Mouse (Mus musculus): Measurements from ENCODE around the gene Rps27l. TPM values are rescaled to one million over a fixed set of nuclear protein-coding genes. Genes with fewer than 3 reads are reported as not detected.

Rps27l gene
- polyA plus RNA-seq, 1 experiment from 2014 or later, result 845 TPM

DNA sequence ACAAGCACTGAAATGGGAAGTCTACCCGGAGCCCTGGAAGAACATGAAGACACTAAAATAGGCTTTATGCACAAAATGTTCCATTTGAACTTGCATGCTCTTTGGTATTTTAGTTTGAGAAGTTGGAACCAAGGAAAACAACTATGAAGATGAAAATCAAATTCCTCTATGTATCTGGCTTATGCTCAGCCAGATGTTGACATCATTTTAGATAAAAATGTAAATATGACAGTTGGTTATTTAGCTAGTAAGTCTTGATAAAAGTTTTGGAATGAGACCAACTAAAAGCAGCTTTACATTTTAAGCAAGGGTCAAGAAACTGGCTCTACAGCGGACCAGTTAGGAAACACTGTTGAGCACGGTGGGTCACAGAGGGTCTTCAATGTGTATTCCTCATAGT lies 31.3 kb upstream of the Rps27l start:
- Histone ChIP-seq H3K4me1 (peaks cover 45% of the 10 kb centered on the region), H3K9me3 (no peaks in the 10 kb centered on the region), H3K36me3 (replicated peaks) (peaks cover 36% of the 10 kb centered on the region), H3K27me3 (ENCODE audit: poor library complexity, severe bottlenecking) (no peaks in the 10 kb centered on the region), H3K4me3 (no peak overlapping the region), H3K27ac (no peak overlapping the region)
- 95% methylated on average over 3 of the region's 3 CpGs for WGBS
- DNase-seq (ENCODE audit: extremely low spot score, low spot score), result no peak

DNA sequence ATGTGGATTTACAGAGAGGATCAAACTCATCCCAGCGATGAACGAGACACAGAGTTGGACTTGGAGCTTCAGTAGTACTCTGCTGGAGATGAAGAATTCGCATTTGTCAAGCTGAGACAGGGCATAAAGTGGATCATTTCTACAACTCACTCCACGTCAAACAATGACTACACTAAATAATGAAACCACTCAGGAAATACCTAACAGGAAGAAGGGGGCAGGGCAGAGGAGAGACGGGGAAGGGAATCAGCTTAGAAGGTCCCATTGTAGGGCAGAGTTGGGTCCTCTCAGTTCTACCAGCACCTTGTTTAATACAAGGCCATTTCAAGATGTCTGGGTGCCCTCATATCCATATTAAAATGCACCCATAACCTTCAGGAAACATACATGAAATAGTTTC lies 30.5 kb upstream of the Rps27l start:
- peaks cover 50% of the 10 kb centered on the region for H3K4me1 ChIP-seq
- 87% methylated on average over 5 of the region's 5 CpGs for WGBS
- no peak overlapping the region for H3K4me3 ChIP-seq
- H3K9me3 ChIP-seq, result no peaks in the 10 kb centered on the region
- no peaks in the 10 kb centered on the region for H3K27me3 ChIP-seq (ENCODE audit: poor library complexity, severe bottlenecking)
- H3K27ac ChIP-seq, result no peak overlapping the region
- DNase-seq (ENCODE audit: extremely low spot score, low spot score), result no peak
- peaks cover 34% of the 10 kb centered on the region for H3K36me3 ChIP-seq (replicated peaks)

GRCm38 (mm10) chr9:66915869-66916785 lies 29.8 kb upstream of the Rps27l start:
- Histone ChIP-seq H3K27ac (no peak overlapping the region), H3K9me3 (no peaks in the 10 kb centered on the region), H3K36me3 (replicated peaks) (peaks cover 30% of the 10 kb centered on the region), H3K4me1 (peaks cover 56% of the 10 kb centered on the region), H3K27me3 (ENCODE audit: poor library complexity, severe bottlenecking) (peaks cover 5% of the 10 kb centered on the region), H3K4me3 (no peak overlapping the region)
- no peak for DNase-seq (ENCODE audit: extremely low spot score, low spot score)
- WGBS, result 90% methylated on average over 9 of the region's 9 CpGs

- DNase-seq (ENCODE audit: extremely low spot score, low spot score), result no peak
- peaks cover 6% of the 10 kb centered on the region for H3K27me3 ChIP-seq (ENCODE audit: poor library complexity, severe bottlenecking)
- 91% methylated on average over 8 of the region's 8 CpGs for WGBS
- H3K9me3 ChIP-seq, result no peaks in the 10 kb centered on the region
- no peak overlapping the region for H3K4me3 ChIP-seq
- peaks cover 45% of the 10 kb centered on the region for H3K4me1 ChIP-seq
- H3K27ac ChIP-seq, result no peak overlapping the region
- peaks cover 30% of the 10 kb centered on the region for H3K36me3 ChIP-seq (replicated peaks)
Measured at GRCm38 (mm10) chr9:66917216-66917891, 28.5 kb upstream of the Rps27l start.

- Histone ChIP-seq H3K27me3 (ENCODE audit: poor library complexity, severe bottlenecking) (peaks cover 6% of the 10 kb centered on the region), H3K4me3 (peak overlapping the region; percentile 95), H3K36me3 (replicated peaks) (peaks cover 28% of the 10 kb centered on the region), H3K4me1 (peaks cover 41% of the 10 kb centered on the region), H3K27ac (no peak overlapping the region), H3K9me3 (no peaks in the 10 kb centered on the region)
- DNase-seq (ENCODE audit: extremely low spot score, low spot score), result no peak
- WGBS, result 70% methylated on average over 1 of the region's 1 CpGs
Measured at GRCm38 (mm10) chr9:66917892-66918255, 28.0 kb upstream of the Rps27l start.

GRCm38 (mm10) chr9:66918672-66919330 lies 27.1 kb upstream of the Rps27l start:
- Histone ChIP-seq H3K4me3 (peak overlapping the region; percentile 95), H3K9me3 (no peaks in the 10 kb centered on the region), H3K4me1 (peaks cover 38% of the 10 kb centered on the region), H3K36me3 (replicated peaks) (peaks cover 19% of the 10 kb centered on the region), H3K27ac (peak overlapping the region; percentile 95), H3K27me3 (ENCODE audit: poor library complexity, severe bottlenecking) (peaks cover 6% of the 10 kb centered on the region)
- DNase-seq (ENCODE audit: extremely low spot score, low spot score), result peak; percentile 21
- 3% methylated on average over 27 of the region's 27 CpGs for WGBS

DNA sequence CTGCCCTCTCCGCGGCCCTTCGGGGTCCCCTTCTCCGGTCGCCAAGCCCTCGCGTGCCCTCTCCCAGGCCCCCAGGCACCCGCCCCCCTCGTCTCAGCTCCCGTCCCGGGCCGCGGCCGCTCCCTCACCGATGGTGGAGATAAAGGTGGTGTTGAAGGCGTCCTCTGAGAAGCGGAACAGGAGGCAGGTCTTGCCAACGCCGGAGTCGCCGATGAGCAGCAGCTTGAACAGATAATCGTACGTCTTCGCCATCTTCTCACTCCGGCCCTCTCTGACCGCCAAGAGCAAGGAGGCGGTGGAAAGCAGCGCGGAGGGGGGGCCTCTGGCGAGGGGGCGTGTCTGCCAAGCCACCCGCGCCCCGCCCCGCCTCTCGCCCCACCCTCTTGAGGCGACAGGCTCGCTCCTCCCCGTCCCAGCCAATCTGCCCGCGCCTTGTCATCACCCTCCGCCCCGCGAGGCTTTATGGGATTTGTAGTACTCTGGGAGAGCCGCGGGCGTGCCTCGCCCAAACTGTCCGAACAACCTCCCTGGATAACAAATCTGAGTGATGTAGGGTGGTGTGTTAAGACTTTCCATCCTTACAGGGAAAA lies 26.4 kb upstream of the Rps27l start, which contains the start of gene Rab8b:
TSS of gene Rab8b (minus strand) at position 306 of the 590 bp plus-strand sequence.
- DNase-seq (ENCODE audit: extremely low spot score, low spot score), result peak; percentile 99
- peak within 1 kb of the TSS; percentile 95 for H3K4me3 ChIP-seq
- H3K27me3 ChIP-seq (ENCODE audit: poor library complexity, severe bottlenecking), result peaks cover 6% of the 10 kb centered on the region
- H3K9me3 ChIP-seq, result no peaks in the 10 kb centered on the region
- under 1% methylated on average over 49 of the region's 49 CpGs for WGBS
- peaks cover 19% of the 10 kb centered on the region for H3K36me3 ChIP-seq (replicated peaks)
- H3K4me1 ChIP-seq, result peaks cover 32% of the 10 kb centered on the region
- H3K27ac ChIP-seq, result peak within 1 kb of the TSS; percentile 95

DNA sequence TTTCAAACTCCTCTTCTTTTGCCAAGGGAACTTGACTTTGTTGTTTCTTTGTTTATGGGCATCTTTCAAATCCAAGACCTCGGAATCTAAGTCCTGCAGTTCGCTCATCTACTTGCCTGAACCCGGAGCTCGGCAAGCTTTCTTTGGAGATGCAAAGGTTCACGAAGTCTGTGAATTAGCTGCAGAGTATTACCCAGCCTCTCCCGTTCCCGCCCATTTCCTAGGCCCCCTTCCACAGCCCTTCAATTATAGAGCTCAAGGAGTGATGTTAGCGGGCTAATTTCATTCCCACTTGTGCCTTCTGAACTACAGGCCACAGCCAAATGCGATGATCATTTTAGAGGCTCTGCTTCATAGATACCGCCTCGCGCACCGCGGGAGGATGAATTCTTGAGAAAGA lies 25.9 kb upstream of the Rps27l start:
- peak overlapping the region; percentile 95 for H3K4me3 ChIP-seq
- under 1% methylated on average over 14 of the region's 14 CpGs for WGBS
- H3K9me3 ChIP-seq, result no peaks in the 10 kb centered on the region
- peaks cover 6% of the 10 kb centered on the region for H3K27me3 ChIP-seq (ENCODE audit: poor library complexity, severe bottlenecking)
- no peak for DNase-seq (ENCODE audit: extremely low spot score, low spot score)
- H3K4me1 ChIP-seq, result peaks cover 32% of the 10 kb centered on the region
- H3K27ac ChIP-seq, result peak overlapping the region; percentile 95
- peaks cover 17% of the 10 kb centered on the region for H3K36me3 ChIP-seq (replicated peaks)

DNA sequence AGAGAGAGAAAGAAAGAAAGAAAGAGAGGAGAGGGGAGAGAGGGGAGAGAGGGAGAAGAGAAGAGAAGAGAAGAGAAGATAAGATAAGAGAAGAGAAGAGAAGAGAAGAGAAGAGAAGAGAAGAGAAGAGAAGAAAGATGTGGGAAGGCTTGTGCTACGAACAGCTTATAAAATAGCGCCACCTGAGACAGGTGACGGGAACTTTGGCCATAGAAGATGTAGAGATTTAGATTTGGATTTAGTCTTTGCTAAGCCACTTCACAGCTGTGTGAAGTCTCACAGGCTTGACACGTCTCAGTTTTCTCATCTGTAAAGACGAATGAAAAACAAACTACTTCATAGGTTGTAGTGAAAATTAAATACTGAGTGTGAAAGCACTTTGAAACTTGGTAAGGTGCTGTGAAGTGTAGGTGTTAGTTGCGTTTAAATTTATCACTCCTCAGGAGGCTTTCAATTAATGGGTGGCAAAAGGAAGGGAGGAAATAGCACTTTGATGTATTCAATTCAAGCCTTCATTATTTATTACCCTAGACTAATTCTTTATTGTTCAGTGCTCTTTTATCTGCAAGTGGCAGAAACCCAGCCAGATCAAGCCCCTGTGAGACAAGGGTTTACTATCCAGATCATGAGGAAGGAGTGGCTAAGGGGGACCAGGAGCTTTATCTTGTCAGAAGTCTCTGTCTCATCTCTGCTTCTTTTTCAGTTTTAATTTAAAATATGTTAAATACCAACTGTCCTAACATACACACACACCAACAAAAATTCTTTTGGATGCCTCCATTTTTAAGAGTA lies 25.2 kb upstream of the Rps27l start:
- Histone ChIP-seq H3K27me3 (ENCODE audit: poor library complexity, severe bottlenecking) (peaks cover 6% of the 10 kb centered on the region), H3K27ac (peak overlapping the region; percentile 95), H3K9me3 (no peaks in the 10 kb centered on the region), H3K36me3 (replicated peaks) (peaks cover 12% of the 10 kb centered on the region), H3K4me3 (peak overlapping the region; percentile 95), H3K4me1 (peaks cover 32% of the 10 kb centered on the region)
- no peak for DNase-seq (ENCODE audit: extremely low spot score, low spot score)
- WGBS, result 15% methylated on average over 6 of the region's 6 CpGs

- Histone ChIP-seq H3K27ac (no peak overlapping the region), H3K4me1 (peaks cover 28% of the 10 kb centered on the region), H3K36me3 (replicated peaks) (peaks cover 2% of the 10 kb centered on the region; the same call in 1 of the 2 replicates), H3K9me3 (no peaks in the 10 kb centered on the region), H3K27me3 (ENCODE audit: poor library complexity, severe bottlenecking) (peaks cover 10% of the 10 kb centered on the region), H3K4me3 (no peak overlapping the region)
- DNase-seq (ENCODE audit: extremely low spot score, low spot score), result no peak
- WGBS, result 98% methylated on average over 1 of the region's 1 CpGs
Measured at GRCm38 (mm10) chr9:66922076-66922475, 23.8 kb upstream of the Rps27l start.

- Histone ChIP-seq H3K27ac (no peak overlapping the region), H3K27me3 (ENCODE audit: poor library complexity, severe bottlenecking) (peaks cover 7% of the 10 kb centered on the region), H3K9me3 (no peaks in the 10 kb centered on the region), H3K36me3 (replicated peaks) (no peaks in the 10 kb centered on the region), H3K4me3 (no peak overlapping the region), H3K4me1 (peaks cover 12% of the 10 kb centered on the region)
- 85% methylated on average over 3 of the region's 3 CpGs for WGBS
- no peak for DNase-seq (ENCODE audit: extremely low spot score, low spot score)
Measured at GRCm38 (mm10) chr9:66925853-66926252, 20.0 kb upstream of the Rps27l start.
